Mouse (Mus musculus): ENCODE measurements around the gene Prr22.

The Prr22 gene

DNA sequence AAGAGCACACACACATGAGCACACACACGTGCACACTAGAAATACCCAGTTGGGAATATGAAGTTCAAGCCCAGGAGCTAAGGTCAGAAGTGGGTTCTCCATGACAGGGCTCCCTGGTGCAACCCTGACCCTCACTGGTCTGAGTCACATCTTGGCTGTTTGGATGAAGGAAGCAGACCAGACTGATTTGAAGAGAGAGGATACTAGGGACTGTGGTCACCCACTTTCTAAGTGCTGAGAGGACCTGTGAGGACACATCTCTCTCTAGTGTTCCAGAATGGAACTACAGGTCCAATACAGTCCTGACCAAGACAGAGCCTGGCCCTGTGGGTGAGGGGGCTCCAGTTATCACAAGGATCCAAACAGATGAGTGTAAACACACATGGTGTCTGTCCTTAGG lies 35.7 kb downstream of the Prr22 start:
- no peak for DNase-seq (ENCODE audit: low read depth, low spot score)

DNA sequence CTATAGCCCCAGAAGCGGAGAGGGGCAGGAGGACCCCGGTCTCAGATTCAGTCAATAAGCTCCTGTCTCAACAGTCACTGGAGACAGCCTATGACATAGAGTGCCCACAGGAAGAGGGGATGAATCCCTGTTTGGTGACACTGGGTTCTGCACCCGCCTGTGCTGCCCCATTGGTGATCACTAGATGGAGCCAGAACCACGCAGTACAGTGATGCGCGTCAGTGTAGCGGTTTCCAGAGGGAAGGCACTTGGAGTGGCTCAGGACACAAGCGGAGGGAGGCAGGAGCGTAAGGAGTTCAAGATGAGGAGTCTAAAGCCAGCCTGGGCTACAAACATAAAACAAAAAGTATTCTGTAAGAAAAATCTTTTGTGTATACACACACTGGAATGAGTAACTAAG lies 38.5 kb downstream of the Prr22 start:
- peak; percentile 83 for DNase-seq (ENCODE audit: low read depth, low spot score)

DNA sequence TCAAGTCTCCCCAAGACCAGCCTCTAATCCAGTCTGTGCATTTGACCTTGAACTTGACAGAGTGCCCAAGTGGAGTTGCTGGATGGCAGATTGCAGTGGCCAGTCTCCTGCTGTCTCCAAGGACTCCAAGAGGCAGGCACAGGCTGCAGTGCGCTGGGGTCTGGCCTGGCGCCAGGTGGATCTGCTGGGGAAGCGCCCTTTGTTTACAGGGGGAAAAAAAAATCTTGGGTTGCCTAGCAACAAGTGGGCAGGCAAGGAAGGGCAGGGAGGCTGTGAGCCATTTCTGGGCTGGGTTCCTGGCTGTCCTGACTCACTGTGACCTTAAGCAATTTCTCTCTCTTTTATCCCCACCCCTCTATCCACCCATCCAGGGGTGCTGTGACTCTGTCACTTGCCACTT lies 40.2 kb downstream of the Prr22 start:
- peak; percentile 87 for DNase-seq (ENCODE audit: low read depth, low spot score)

GRCm38 (mm10) chr17:56814316-56815056 lies 44.4 kb downstream of the Prr22 start:
- peak; percentile 93 for DNase-seq (ENCODE audit: low read depth, low spot score)

GRCm38 (mm10) chr17:56815057-56815345 lies 45.0 kb downstream of the Prr22 start:
- no peak for DNase-seq (ENCODE audit: low read depth, low spot score)

DNA sequence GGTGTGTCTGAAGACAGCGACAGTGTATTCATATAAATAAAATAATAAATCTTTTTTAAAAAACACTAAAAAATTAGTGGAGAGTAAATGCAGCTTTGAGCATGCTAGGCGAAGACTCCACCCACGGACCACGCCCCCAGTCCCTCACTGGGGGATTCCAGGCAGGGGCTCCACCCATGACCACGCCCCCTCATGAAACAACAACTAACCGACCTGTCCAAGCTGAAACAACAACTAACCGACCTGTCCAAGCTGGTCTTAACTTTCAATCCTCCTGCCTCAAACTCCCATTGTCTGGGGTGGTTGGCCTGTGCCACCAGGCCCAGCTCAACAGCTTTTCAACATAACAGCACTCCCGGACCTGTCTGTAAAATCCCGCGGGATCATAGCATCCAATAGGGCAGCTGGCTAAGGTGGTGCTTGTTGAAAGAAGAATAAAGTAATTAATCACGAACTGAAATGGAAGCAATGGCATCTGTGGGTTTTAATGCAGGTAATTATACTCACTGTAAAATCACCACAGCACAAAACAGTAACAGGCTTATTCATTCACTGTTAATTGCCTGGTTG lies 48.1 kb downstream of the Prr22 start:
- DNase-seq (ENCODE audit: low read depth, low spot score), result peak; percentile 83

- no peak for DNase-seq (ENCODE audit: low read depth, low spot score)
These were observed 49.0 kb downstream of the Prr22 start for GRCm38 (mm10) chr17:56819032-56819545.

DNA sequence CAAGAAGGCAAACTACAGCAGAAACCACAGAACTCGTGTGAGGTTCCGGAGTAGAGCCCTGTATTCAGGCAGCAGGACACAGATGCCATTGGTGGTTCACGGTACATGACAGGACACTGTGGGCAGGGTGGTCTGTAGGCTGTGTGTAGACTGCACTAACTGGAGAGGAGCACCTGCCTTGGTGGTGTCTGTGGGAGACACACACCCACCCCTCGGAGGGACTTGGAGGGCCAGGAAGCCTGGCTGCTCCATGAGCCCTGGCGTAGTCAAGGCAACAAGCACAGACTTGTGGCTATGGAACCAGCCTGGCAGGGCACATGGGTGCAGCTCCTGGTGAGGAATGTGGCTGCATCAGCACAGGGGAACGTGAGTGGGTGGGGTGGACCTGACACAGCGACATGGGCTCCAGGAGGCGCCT lies 49.7 kb downstream of the Prr22 start:
- peak; percentile 69 for DNase-seq (ENCODE audit: low read depth, low spot score)
